Mouse (Mus musculus): ENCODE measurements at regions not wholly inside any gene's neighbourhood (a gene's known extent, or its start where the extent isn't known, plus 50 kb on each side); places are given as distances from the start of the nearest gene placed in this dataset.

DNA sequence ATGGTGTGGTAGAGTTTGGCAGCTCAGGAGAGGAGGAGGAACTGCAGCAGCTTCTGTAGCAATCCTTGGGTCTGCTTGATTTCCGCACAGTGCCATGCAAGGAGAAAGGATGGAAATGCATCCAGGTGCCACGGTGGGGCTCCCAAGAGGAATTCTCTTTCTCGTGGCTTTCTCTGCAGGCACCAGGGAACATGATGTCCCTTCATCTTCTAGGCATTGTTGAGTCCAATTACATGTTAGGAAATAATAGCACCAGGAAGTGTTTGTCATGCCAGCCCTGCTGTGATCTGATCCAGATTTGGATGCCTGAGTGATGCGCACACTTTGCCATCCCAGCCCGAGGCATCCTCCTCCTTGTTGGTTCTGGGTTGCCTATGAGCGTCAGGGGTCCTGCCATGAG lies 72.6 kb upstream of the Agap1 start:
- DNase-seq (ENCODE audit: low spot score in 2 of 2): no peak

DNA sequence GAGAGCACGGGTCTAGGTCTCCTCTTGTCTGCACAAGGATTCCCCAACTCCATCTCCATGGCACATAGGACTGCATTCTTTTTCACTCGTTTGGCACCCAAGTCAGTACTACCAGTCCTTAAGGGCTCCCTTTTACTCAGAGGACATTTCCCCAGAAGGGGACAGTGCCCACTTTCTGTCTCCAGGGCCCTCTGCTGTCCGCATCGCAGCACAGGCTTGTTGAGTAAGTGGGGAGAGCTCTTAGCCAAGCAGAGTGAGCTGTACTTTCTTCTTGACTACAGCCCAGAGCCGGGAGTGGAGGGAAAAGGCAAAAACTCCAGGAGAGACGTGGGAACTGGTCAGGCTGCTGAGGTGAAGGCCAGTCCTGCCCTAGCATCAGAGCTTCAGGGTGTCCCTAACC lies 69.5 kb upstream of the Agap1 start:
- DNase-seq (ENCODE audit: low spot score in 2 of 2): no peak

DNA sequence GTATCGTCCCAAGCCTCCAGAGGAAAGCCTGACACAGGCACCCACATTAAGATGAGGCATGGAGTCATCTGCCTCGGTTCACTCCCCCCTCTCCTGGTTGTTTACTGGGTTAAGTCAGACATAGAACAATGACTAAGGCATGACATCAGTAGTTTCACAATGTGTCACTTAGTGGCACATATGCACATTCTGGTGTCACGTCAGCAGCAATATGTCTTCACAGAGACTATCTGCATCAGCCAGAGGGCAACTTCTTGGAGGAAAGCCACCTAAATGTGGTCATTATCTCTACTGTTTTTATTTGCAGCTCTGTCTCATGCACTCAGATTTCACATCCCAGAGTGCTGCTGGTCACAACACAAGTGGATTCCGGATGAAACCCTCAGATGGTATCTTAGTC lies 61.9 kb upstream of the Agap1 start:
- DNase-seq (ENCODE audit: low spot score in 2 of 2): no peak

DNA sequence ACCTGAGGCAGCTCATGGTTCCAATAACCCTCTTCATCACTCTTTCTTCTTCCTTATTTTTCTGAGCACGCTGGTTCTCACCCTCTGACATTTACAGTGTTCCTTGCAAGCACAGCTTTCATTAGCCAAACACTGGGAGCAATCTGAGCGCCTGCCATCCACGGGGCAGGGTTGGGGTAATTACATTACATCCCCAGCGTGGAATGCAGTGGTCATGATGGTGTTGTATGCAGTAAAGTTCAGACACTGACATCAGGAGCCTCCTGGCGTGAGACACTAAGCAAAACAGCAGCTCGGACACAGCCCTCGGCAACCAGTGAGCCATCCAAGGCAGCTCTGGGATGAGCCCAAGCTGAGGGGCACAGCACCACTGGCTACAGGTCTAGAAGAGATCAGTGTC lies 60.1 kb upstream of the Agap1 start:
- DNase-seq (ENCODE audit: low spot score in 2 of 2): no peak

DNA sequence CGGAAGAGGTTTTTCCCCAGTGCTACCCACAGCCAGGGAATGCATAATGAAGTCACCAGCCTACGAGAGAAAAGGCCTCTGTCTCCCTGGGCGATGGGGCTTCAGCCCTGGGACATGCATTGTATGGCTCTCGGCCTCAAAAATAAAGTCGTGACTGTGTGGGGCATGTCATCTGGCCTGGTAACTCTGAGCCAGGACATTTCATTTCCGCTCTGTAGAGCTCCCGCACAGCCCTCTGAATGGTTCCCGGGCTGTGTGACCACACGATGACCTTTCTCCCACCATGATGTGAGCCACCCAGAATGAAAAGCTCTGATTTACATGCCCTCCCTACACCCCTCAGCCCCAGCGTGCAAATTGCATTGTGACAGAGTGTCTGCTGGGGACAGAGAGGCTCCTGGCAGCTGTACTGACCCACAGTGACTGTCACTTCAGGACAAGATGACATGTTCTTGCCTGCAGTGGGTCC lies 53.8 kb upstream of the Agap1 start:
- DNase-seq (ENCODE audit: low spot score in 2 of 2): peak in 1 of 2 experiments; percentile 24

DNA sequence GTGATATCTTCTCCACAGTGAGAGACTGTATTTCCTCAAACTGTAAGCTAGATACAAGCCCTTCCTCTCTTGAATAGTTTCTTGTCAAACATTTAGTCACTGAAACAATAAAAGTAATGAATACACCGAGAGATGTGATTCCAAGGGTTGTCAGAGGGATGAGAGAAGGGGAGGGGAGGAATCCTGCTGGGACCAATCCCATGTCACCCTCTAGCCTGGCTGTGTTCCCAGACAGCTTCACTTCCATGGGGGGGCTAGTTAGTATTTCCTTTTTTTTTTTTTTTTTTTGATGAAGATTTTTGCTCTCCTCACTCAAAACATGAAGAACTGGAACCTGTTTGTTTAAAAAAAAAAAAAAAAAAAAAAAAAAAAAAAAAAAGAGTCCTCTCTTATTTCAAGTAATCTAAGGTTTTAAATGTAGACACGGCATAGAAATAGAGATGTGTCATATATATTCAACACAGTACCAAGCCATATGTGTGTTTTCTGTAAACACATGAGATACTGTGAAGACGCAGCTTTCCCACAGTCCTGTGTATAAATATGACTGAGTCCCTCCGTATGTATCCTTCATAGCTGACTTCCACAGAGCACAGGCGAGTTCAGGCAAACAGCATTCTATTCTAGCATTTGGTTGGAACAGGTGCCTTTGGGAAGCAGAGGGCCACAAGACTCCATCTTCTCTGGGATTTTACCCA lies 51.9 kb upstream of the Agap1 start:
- DNase-seq (ENCODE audit: low spot score in 2 of 2): no peak

DNA sequence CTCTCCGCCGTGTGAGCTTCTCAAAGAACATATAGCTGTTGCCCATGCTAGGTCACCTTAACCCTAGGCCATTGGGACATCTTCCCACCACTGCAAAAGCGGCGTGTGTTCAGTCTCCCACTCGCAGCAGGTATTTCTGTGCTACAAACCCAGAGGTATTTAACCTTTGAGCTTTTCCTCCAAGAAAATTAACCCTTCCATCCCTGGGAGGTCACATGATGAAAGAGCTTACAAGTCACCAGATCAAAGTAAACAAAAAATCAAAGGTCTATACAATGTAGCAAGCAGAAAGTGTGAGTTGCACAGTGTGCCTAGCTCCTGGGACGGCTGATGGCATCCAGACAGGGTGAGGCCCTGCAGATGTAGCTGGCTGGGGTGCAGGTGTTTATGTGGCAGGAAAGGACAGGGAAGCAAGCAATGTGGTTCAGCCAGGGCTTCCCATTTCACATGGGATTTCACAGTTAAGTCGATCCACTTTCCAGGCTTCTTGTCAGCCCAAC lies 51.0 kb upstream of the Agap1 start:
- no peak for DNase-seq (ENCODE audit: low spot score in 2 of 2)

Data from frontal cortex, postnatal 36 days (tissue).